In the genomic region with DNA sequence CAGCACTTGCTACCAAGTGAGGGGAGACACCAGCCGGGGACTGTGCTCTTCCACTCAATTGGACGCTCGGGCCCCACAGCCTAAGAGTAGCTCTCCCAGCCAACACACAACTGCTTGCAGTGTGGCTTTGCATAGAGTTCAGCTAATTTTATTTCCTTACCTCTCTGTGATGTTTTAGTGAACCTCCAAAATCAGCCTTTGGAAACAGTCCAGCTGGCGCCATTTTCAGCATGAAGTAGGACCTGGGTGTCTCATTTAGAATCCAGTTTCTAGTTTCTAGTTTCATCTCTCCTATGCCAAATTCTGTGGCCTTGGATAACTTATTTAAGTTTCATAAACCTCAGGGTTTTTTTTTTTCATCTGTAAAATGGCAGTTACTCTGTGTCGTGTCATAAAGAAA, we compare ENCODE assay signal across 23 mouse cellular contexts.
DNase-seq lines count a peak whose midpoint lies in the region; ATAC-seq and TF ChIP-seq lines count a peak whose summit lies in the region.
"Had no signal": no experiment of that assay in that cellular context is flagged by ENCODE, and none has a peak within 500 bp of the region (broad histone marks: within the 10 kb centered on the region; RNA-seq: fewer than 3 reads in every experiment).

No protein-coding gene starts in this region.

- DNase-seq in cerebellum, adult 9-11 months, result peak; percentile 30
- DNase-seq in left cerebral cortex, adult 2 months (ENCODE audit: extremely low spot score in 1 of 2, low spot score in 2 of 2), result no peak
- DNase-seq in left cerebral cortex, postnatal 36 days (ENCODE audit: low spot score in 2 of 2), result no peak
- peak; percentile 53 for DNase-seq in gastrocnemius, adult 2 months
- peak; percentile 9 for DNase-seq in skeletal muscle tissue, adult 2 months (ENCODE audit: low read depth, low spot score)
- no peak for DNase-seq in lung, postnatal 14 days
- DNase-seq: heart, postnatal 36 days; kidney, adult 18-20 months; liver, embryonic 13.5 days; lung, adult 2 months; lung, postnatal 36 days; thymus, postnatal 14 days had no signal

- no peak overlapping the region for H3K4me3 ChIP-seq in left cerebral cortex, adult 2 months
- H3K4me3 ChIP-seq in gastrocnemius, adult 2 months, result no peak overlapping the region
- H3K4me3 ChIP-seq: embryonic facial prominence, embryonic 12.5 days; erythroblast, embryonic 14.5 days; forebrain, embryonic 13.5 days; heart, embryonic 15.5 days; hindbrain, embryonic 13.5 days; limb, embryonic 12.5 days; liver, embryonic 13.5 days; midbrain, embryonic 15.5 days; neural tube, embryonic 12.5 days had no signal

- intact Hi-C loops in left cerebral cortex, adult 2 months (cut with DNase I), result loop anchor here (10.0 kb wide), 1 partner anchor 448 kb away; no protein-coding TSS in a partner anchor
- intact Hi-C loops in left cerebral cortex, postnatal 36 days (cut with DNase I), result loop anchor here (10.0 kb wide), 1 partner anchor 592 kb away; no protein-coding TSS in a partner anchor
- intact Hi-C loops in gastrocnemius, adult 2 months (cut with DNase I), result no loop called here

- no peak for TF ChIP-seq CTCF in left cerebral cortex, adult 2 months (IDR thresholded peaks at IDR 0.05)
- TF ChIP-seq CTCF in gastrocnemius, adult 2 months (IDR thresholded peaks at IDR 0.05), result no peak

- peak overlapping the region; percentile 16; the same call in 1 of the 2 replicates for H3K27ac ChIP-seq in left cerebral cortex, adult 2 months
- H3K27ac ChIP-seq in gastrocnemius, adult 2 months, result no peak overlapping the region; the same call in 1 of the 2 replicates
- H3K27ac ChIP-seq: embryonic facial prominence, embryonic 12.5 days; forebrain, embryonic 13.5 days; heart, embryonic 15.5 days; hindbrain, embryonic 13.5 days; kidney, postnatal 0 days; limb, embryonic 12.5 days; liver, embryonic 13.5 days; midbrain, embryonic 15.5 days; neural tube, embryonic 12.5 days had no signal

- no peak for ATAC-seq in cerebellum, adult (ENCODE audit: insufficient number of reproducible peaks, low FRiP score, low TSS enrichment)
- ATAC-seq: forebrain, embryonic 13.5 days; inflammation-experienced regulatory T-cells, adult 6 months; midbrain, embryonic 15.5 days had no signal

Comparison
In these comparisons a context has a peak if more than half of its experiments do, and no peak if none do; other contexts are left out.
1. DNase-seq: peak in cerebellum, adult 9-11 months (single experiment), gastrocnemius, adult 2 months (single experiment) and skeletal muscle tissue, adult 2 months (single experiment); none in left cerebral cortex, adult 2 months (0 of 2), left cerebral cortex, postnatal 36 days (0 of 2) and lung, postnatal 14 days (single experiment).